Mouse (Mus musculus): ENCODE measurements around the gene Foxo6. TPM values are rescaled to one million over a fixed set of nuclear protein-coding genes. Genes with fewer than 3 reads are reported as not detected.

Foxo6 gene
- polyA plus RNA-seq, 1 experiment from 2014 or later: 0.22 TPM

DNA sequence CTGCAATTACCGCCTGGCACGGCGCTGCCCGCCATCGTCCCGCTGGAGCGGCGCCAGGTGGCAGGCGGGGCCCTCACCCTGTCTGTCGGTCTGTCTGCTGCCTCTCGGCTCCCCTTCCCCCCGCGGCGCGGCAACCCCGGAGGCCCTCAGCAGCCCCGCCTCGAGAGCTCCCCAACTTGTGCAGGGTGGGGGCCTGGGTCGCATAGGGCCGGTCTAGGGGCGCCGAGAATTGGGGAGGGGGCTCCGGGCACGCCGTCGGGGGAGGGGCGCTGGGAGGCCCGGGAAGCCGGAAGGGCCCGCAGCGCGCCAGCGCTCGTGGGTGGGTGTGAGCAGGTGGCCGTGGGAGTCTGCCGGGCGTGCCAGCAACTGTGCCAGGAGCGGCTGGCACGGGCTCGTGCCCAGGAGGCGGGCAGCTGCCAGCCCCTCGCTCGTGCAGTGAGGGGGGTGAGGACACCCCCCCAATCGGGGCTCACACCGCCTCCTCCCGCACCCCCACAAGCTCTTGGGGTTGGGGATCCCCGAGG lies 4.5 kb downstream of the Foxo6 start:
- under 1% methylated on average over 46 of the region's 47 CpGs for WGBS
- H3K27ac ChIP-seq: no peak overlapping the region
- no peaks in the 10 kb centered on the region for H3K36me3 ChIP-seq
- H3K4me2 ChIP-seq: peak overlapping the region; percentile 95
- peaks cover 79% of the 10 kb centered on the region for H3K27me3 ChIP-seq
- peaks cover 40% of the 10 kb centered on the region for H3K4me1 ChIP-seq
- H3K9ac ChIP-seq: peak overlapping the region; percentile 33; the same call in 1 of the 2 replicates
- H3K4me3 ChIP-seq: peak overlapping the region; percentile 47
- ATAC-seq (ENCODE audit: insufficient number of reproducible peaks, low FRiP score, low TSS enrichment, low read depth): 0 out of 2 replicates have a peak, but pooled peaks have one; percentile 0
- no peaks in the 10 kb centered on the region for H3K9me3 ChIP-seq

- H3K4me3 ChIP-seq: no peak overlapping the region
- 63% methylated on average over 3 of the region's 3 CpGs for whole genome bisulfite sequencing
- H3K4me2 ChIP-seq: no peak overlapping the region
- no peaks in the 10 kb centered on the region for H3K9me3 ChIP-seq
- no peaks in the 10 kb centered on the region for H3K36me3 ChIP-seq
- peaks cover 34% of the 10 kb centered on the region for H3K4me1 ChIP-seq
- H3K9ac ChIP-seq: no peak overlapping the region
- ATAC-seq (ENCODE audit: insufficient number of reproducible peaks, low FRiP score, low TSS enrichment, low read depth): no peak
- peaks cover 75% of the 10 kb centered on the region for H3K27me3 ChIP-seq
- no peak overlapping the region for H3K27ac ChIP-seq
These were observed 6.1 kb downstream of the Foxo6 start for GRCm38 (mm10) chr4:120281011-120281410.

GRCm38 (mm10) chr4:120280432-120280831 lies 6.7 kb downstream of the Foxo6 start:
- H3K4me2 ChIP-seq: no peak overlapping the region
- H3K27ac ChIP-seq: no peak overlapping the region
- no peaks in the 10 kb centered on the region for H3K9me3 ChIP-seq
- H3K36me3 ChIP-seq: no peaks in the 10 kb centered on the region
- WGBS: 78% methylated on average over 12 of the region's 12 CpGs
- no peak overlapping the region for H3K9ac ChIP-seq
- peaks cover 34% of the 10 kb centered on the region for H3K4me1 ChIP-seq
- peaks cover 74% of the 10 kb centered on the region for H3K27me3 ChIP-seq
- H3K4me3 ChIP-seq: no peak overlapping the region
- ATAC-seq (ENCODE audit: insufficient number of reproducible peaks, low FRiP score, low TSS enrichment, low read depth): no peak

GRCm38 (mm10) chr4:120277255-120277928 lies 9.8 kb downstream of the Foxo6 start:
- H3K36me3 ChIP-seq: no peaks in the 10 kb centered on the region
- no peak overlapping the region for H3K4me2 ChIP-seq
- peaks cover 67% of the 10 kb centered on the region for H3K27me3 ChIP-seq
- WGBS: 40% methylated on average over 4 of the region's 4 CpGs
- H3K4me3 ChIP-seq: no peak overlapping the region
- no peaks in the 10 kb centered on the region for H3K9me3 ChIP-seq
- no peak overlapping the region for H3K9ac ChIP-seq
- H3K27ac ChIP-seq: no peak overlapping the region
- peak; percentile 59; the same call in 1 of the 2 replicates for ATAC-seq (ENCODE audit: insufficient number of reproducible peaks, low FRiP score, low TSS enrichment, low read depth)
- H3K4me1 ChIP-seq: peaks cover 14% of the 10 kb centered on the region

GRCm38 (mm10) chr4:120275487-120275886 lies 11.7 kb downstream of the Foxo6 start:
- Histone ChIP-seq H3K4me1 (peaks cover 22% of the 10 kb centered on the region), H3K27me3 (peaks cover 71% of the 10 kb centered on the region), H3K9ac (no peak overlapping the region), H3K36me3 (no peaks in the 10 kb centered on the region), H3K27ac (no peak overlapping the region), H3K4me2 (no peak overlapping the region), H3K4me3 (no peak overlapping the region), H3K9me3 (no peaks in the 10 kb centered on the region)
- no peak for ATAC-seq (ENCODE audit: insufficient number of reproducible peaks, low FRiP score, low TSS enrichment, low read depth)
- WGBS: 79% methylated on average over 9 of the region's 9 CpGs

- no peaks in the 10 kb centered on the region for H3K36me3 ChIP-seq
- peaks cover 40% of the 10 kb centered on the region for H3K4me1 ChIP-seq
- no peak overlapping the region for H3K4me2 ChIP-seq
- H3K9ac ChIP-seq: no peak overlapping the region
- H3K9me3 ChIP-seq: no peaks in the 10 kb centered on the region
- 62% methylated on average over 7 of the region's 7 CpGs for WGBS
- H3K27me3 ChIP-seq: peaks cover 80% of the 10 kb centered on the region
- no peak for ATAC-seq (ENCODE audit: insufficient number of reproducible peaks, low FRiP score, low TSS enrichment, low read depth)
- H3K4me3 ChIP-seq: no peak overlapping the region
- H3K27ac ChIP-seq: no peak overlapping the region
These were observed 13.6 kb downstream of the Foxo6 start for GRCm38 (mm10) chr4:120273594-120273993.

GRCm38 (mm10) chr4:120271886-120272580 lies 15.1 kb downstream of the Foxo6 start:
- H3K27ac ChIP-seq: no peak overlapping the region
- H3K4me1 ChIP-seq: peaks cover 48% of the 10 kb centered on the region
- H3K27me3 ChIP-seq: peaks cover 87% of the 10 kb centered on the region
- H3K36me3 ChIP-seq: no peaks in the 10 kb centered on the region
- ATAC-seq (ENCODE audit: insufficient number of reproducible peaks, low FRiP score, low TSS enrichment, low read depth): no peak; the same call in 1 of the 2 replicates
- H3K4me3 ChIP-seq: no peak overlapping the region
- H3K9me3 ChIP-seq: no peaks in the 10 kb centered on the region
- no peak overlapping the region for H3K9ac ChIP-seq
- H3K4me2 ChIP-seq: no peak overlapping the region
- WGBS: 66% methylated on average over 6 of the region's 6 CpGs

DNA sequence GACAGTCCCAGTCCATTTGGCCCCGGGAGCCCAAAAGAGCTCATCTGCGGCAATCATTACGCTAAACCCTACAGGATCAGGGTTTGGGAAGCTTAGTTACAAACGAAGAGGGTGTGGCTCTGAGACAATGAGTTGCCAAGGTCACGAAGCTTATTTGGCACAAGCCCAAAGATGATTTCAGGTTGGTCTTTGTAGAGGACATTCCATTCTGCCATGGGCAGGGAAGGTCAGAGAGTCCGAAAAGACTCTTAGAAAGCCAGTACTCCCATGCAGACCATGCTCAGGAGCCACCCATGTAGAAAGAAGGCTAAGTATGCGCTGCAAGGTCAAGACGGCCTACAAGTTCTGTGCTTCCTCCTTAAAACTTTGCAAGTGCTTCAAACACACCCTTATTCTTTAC lies 15.9 kb downstream of the Foxo6 start:
- no peak overlapping the region for H3K9ac ChIP-seq
- H3K9me3 ChIP-seq: no peaks in the 10 kb centered on the region
- no peak overlapping the region for H3K27ac ChIP-seq
- peaks cover 89% of the 10 kb centered on the region for H3K27me3 ChIP-seq
- 65% methylated on average over 8 of the region's 8 CpGs for WGBS
- no peak for ATAC-seq (ENCODE audit: insufficient number of reproducible peaks, low FRiP score, low TSS enrichment, low read depth)
- H3K4me1 ChIP-seq: peaks cover 49% of the 10 kb centered on the region
- H3K36me3 ChIP-seq: no peaks in the 10 kb centered on the region
- no peak overlapping the region for H3K4me3 ChIP-seq
- no peak overlapping the region for H3K4me2 ChIP-seq

DNA sequence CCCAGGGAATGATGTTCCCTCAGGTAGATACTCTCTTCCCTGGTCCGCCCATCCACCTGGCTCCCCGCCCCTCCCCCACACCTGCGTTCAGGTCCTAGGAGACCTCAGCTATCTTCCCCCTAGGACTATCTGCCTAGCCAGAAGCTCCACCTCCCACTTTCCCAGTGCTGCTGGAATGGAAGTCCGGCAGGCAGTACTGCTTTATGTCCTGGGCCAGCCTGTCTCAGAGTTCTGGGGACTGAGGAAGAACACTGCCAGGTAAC lies 16.3 kb downstream of the Foxo6 start:
- Histone ChIP-seq H3K4me2 (no peak overlapping the region), H3K4me3 (no peak overlapping the region), H3K27me3 (peaks cover 88% of the 10 kb centered on the region), H3K27ac (no peak overlapping the region), H3K9ac (no peak overlapping the region), H3K9me3 (no peaks in the 10 kb centered on the region), H3K36me3 (no peaks in the 10 kb centered on the region), H3K4me1 (peaks cover 49% of the 10 kb centered on the region)
- ATAC-seq (ENCODE audit: insufficient number of reproducible peaks, low FRiP score, low TSS enrichment, low read depth): no peak
- WGBS: 35% methylated on average over 4 of the region's 4 CpGs

- Histone ChIP-seq H3K27me3 (peaks cover 90% of the 10 kb centered on the region), H3K4me2 (no peak overlapping the region), H3K27ac (no peak overlapping the region), H3K9me3 (no peaks in the 10 kb centered on the region), H3K9ac (no peak overlapping the region), H3K4me1 (peaks cover 49% of the 10 kb centered on the region), H3K4me3 (no peak overlapping the region), H3K36me3 (no peaks in the 10 kb centered on the region)
- WGBS: 48% methylated on average over 4 of the region's 4 CpGs
- ATAC-seq (ENCODE audit: insufficient number of reproducible peaks, low FRiP score, low TSS enrichment, low read depth): no peak
These were observed 16.8 kb downstream of the Foxo6 start for GRCm38 (mm10) chr4:120270148-120270936.

DNA sequence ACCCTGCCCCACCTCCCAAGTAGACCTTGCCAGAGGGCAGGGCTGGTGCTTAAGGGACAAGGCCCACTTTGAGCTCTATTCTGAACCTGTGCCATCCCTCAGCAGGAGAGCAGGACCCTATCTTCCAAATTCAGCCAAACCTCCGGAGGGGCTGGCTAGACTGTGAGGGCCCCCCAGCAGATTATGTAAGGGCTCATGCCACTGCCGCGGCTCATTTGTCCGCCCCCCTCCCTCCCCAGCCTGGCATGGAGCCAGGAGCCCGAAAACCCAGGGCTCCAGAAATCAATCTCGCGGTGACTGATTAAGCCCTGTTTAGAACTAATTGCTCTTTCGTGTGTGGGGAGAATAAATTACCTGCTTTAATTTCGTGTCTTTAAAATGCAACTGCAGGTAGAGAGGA lies 17.7 kb downstream of the Foxo6 start:
- WGBS: 8% methylated on average over 9 of the region's 9 CpGs
- Histone ChIP-seq H3K9ac (no peak overlapping the region), H3K4me1 (peaks cover 49% of the 10 kb centered on the region), H3K4me2 (peak overlapping the region; percentile 17; the same call in 1 of the 2 replicates), H3K9me3 (no peaks in the 10 kb centered on the region), H3K36me3 (no peaks in the 10 kb centered on the region), H3K27me3 (peaks cover 91% of the 10 kb centered on the region), H3K27ac (no peak overlapping the region), H3K4me3 (no peak overlapping the region)
- ATAC-seq (ENCODE audit: insufficient number of reproducible peaks, low FRiP score, low TSS enrichment, low read depth): no peak
